Mouse (Mus musculus) ES-Bruce4 (cell line): Measurements from ENCODE around the gene Col4a4. TPM values are rescaled to one million over a fixed set of nuclear protein-coding genes. Genes with fewer than 3 reads are reported as not detected.

ENCODE experiments used
- H3K27ac ChIP-seq: 2 replicates; pipeline ENCODE4 v1.5.1; 2012; ENCODE audit warnings: low read length, inconsistent platforms; ENCODE audit not compliant: insufficient read depth
- H3K27me3 ChIP-seq: 2 replicates; pipeline ENCODE4 v1.6.1; 2012; ENCODE audit warnings: mild to moderate bottlenecking, low read length, inconsistent platforms; ENCODE audit not compliant: control insufficient read depth, poor library complexity, insufficient read depth, severe bottlenecking
- H3K36me3 ChIP-seq: 2 replicates; pipeline ENCODE4 v1.6.1; 2012; ENCODE audit warnings: inconsistent platforms, mild to moderate bottlenecking, low read length, moderate library complexity; ENCODE audit not compliant: control insufficient read depth, poor library complexity, insufficient read depth, severe bottlenecking
- H3K4me1 ChIP-seq: one replicate; pipeline ENCODE4 v1.8.1; 2011; ENCODE audit warnings: low read length; ENCODE audit not compliant: control insufficient read depth, insufficient read depth
- H3K4me3 ChIP-seq: 2 replicates; pipeline ENCODE4 v1.5.1; 2011; ENCODE audit warnings: low read depth, mild to moderate bottlenecking, low read length
- H3K9ac ChIP-seq: 2 replicates; pipeline ENCODE4 v1.6.1; 2012; ENCODE audit warnings: low read depth, mild to moderate bottlenecking, inconsistent platforms; ENCODE audit not compliant: poor library complexity, severe bottlenecking
- H3K9me3 ChIP-seq: replicated peaks from 2 replicates; pipeline ENCODE4 v1.6.1; 2012; ENCODE audit warnings: mild to moderate bottlenecking, low read length, inconsistent platforms; ENCODE audit not compliant: control insufficient read depth, poor library complexity, insufficient read depth, severe bottlenecking
- CTCF ChIP-seq: IDR thresholded peaks from one replicate; pipeline ENCODE4 v1.8.1; 2011; ENCODE audit warnings: low read depth, low read length
- EP300 ChIP-seq: IDR thresholded peaks from 2 replicates; pipeline ENCODE4 v1.6.1; 2011; ENCODE audit warnings: low read depth, low read length; ENCODE audit not compliant: insufficient read depth
- POLR2A ChIP-seq: IDR thresholded peaks from one replicate; pipeline ENCODE4 v1.8.1; 2011; ENCODE audit warnings: low read length; ENCODE audit not compliant: insufficient read depth
- polyA plus RNA-seq: library from polyadenylated mRNA; stranded (reverse); fragments of >200 nt; gene quantifications from 2 replicates; pipeline ENCODE4 v1.2.4, GENCODE M21; 2011; ENCODE audit warnings: low read depth; ENCODE audit not compliant: missing spikeins, insufficient read depth, insufficient read length

Col4a4 gene
- polyA plus RNA-seq, 1 experiment, result 0.18 TPM

DNA sequence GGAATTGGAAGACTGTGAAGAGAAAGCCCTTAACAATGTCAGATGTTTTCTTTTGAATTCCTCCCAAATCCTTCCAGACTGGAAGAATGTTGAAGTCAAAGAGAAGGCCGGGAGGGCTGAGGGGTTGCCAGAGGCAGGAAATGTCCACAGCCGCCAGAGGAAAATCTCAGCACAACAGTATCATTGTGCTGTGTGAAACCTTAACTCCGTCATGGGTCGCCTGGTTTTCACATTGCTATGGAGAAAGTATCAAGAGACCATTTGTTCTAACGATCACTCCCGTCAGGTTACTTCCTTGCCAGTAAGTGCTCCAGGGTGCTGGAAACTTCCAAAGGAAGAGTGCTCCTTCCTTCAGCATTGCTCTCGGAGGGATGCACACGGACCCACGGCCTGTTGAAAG is 109.9 kb downstream of the Col4a4 start:
- Histone ChIP-seq H3K4me1 (no peaks in the 10 kb centered on the region), H3K9me3 (no peaks in the 10 kb centered on the region), H3K27me3 (no peaks in the 10 kb centered on the region), H3K36me3 (no peaks in the 10 kb centered on the region), H3K27ac (no peak overlapping the region), H3K4me3 (no peak overlapping the region), H3K9ac (no peak overlapping the region)
- TF ChIP-seq EP300 (no peak), CTCF (no peak), POLR2A (no peak)

GRCm38 (mm10) chr1:82476256-82476655 is 110.4 kb downstream of the Col4a4 start:
- no peaks in the 10 kb centered on the region for H3K9me3 ChIP-seq
- no peaks in the 10 kb centered on the region for H3K4me1 ChIP-seq
- H3K27me3 ChIP-seq, result no peaks in the 10 kb centered on the region
- H3K9ac ChIP-seq, result no peak overlapping the region
- no peaks in the 10 kb centered on the region for H3K36me3 ChIP-seq
- TF ChIP-seq EP300 (no peak), CTCF (peak; percentile 80)
- H3K4me3 ChIP-seq, result no peak overlapping the region
- H3K27ac ChIP-seq, result no peak overlapping the region

GRCm38 (mm10) chr1:82475821-82476220 is 110.8 kb downstream of the Col4a4 start:
- TF ChIP-seq POLR2A (no peak), CTCF (no peak), EP300 (no peak)
- Histone ChIP-seq H3K36me3 (no peaks in the 10 kb centered on the region), H3K27ac (no peak overlapping the region), H3K9ac (no peak overlapping the region), H3K4me1 (no peaks in the 10 kb centered on the region), H3K4me3 (no peak overlapping the region), H3K27me3 (no peaks in the 10 kb centered on the region), H3K9me3 (no peaks in the 10 kb centered on the region)

- TF ChIP-seq EP300 (no peak), CTCF (no peak), POLR2A (no peak)
- H3K27me3 ChIP-seq, result no peaks in the 10 kb centered on the region
- H3K4me3 ChIP-seq, result no peak overlapping the region
- H3K9ac ChIP-seq, result no peak overlapping the region
- no peak overlapping the region for H3K27ac ChIP-seq
- no peaks in the 10 kb centered on the region for H3K36me3 ChIP-seq
- no peaks in the 10 kb centered on the region for H3K9me3 ChIP-seq
- H3K4me1 ChIP-seq, result no peaks in the 10 kb centered on the region
Observed at GRCm38 (mm10) chr1:82475254-82475653, 111.4 kb downstream of the Col4a4 start.

DNA sequence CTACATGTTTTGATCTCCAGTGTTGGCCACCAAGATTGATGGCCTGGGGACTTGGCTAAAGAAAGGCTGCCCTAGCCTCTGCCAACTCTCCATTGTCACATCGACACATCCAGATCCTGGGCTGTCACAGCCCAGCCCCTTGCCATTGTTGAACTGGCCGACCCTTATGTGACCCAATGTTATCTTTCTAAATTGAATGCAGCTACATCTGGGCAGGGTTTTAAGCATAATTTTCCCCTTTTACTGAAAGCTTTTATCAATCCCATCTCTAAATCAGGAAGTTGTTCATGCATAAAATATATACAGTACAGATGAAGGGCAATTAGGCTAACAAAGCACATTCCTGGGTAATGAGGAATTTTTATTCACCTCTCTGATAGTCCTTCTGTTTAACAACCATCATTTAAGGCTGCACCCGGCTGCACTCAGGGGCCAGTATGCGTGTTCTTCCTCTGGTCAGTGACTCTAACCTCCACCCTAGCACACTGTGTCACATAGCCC is 112.1 kb downstream of the Col4a4 start:
- no peak overlapping the region for H3K9ac ChIP-seq
- H3K27me3 ChIP-seq, result no peaks in the 10 kb centered on the region
- H3K9me3 ChIP-seq, result no peaks in the 10 kb centered on the region
- no peak overlapping the region for H3K27ac ChIP-seq
- TF ChIP-seq POLR2A, result no peak
- TF ChIP-seq EP300, result no peak
- TF ChIP-seq CTCF, result no peak
- no peaks in the 10 kb centered on the region for H3K36me3 ChIP-seq
- H3K4me3 ChIP-seq, result no peak overlapping the region
- H3K4me1 ChIP-seq, result no peaks in the 10 kb centered on the region

DNA sequence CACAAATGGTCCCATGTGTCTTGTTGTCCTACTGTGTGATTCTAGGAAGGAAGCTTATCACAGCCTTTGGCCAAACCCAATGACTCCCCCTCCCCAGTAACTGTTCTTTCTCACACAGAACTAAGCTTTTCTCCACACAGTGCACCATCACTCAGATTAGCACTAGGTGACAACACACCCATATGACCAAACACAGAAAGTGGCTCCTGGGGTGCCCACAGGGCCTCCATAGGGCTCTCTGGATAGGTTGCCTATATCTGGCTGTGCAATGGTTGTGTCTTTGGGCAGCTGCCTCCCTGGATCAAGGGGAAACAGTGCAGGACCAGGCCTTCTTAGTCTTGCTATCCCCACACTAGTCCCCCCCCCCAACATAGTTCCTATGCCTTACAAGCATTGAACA is 113.2 kb downstream of the Col4a4 start:
- no peaks in the 10 kb centered on the region for H3K4me1 ChIP-seq
- H3K27me3 ChIP-seq, result no peaks in the 10 kb centered on the region
- H3K9me3 ChIP-seq, result no peaks in the 10 kb centered on the region
- no peaks in the 10 kb centered on the region for H3K36me3 ChIP-seq
- H3K4me3 ChIP-seq, result no peak overlapping the region
- no peak overlapping the region for H3K27ac ChIP-seq
- TF ChIP-seq EP300 (no peak), POLR2A (no peak), CTCF (no peak)
- no peak overlapping the region for H3K9ac ChIP-seq
